Mouse (Mus musculus): ENCODE results near the gene Pter.
A peak's percentile ranks its signal among the peaks of the same experiment; 100 is the strongest.

The Pter gene

DNA sequence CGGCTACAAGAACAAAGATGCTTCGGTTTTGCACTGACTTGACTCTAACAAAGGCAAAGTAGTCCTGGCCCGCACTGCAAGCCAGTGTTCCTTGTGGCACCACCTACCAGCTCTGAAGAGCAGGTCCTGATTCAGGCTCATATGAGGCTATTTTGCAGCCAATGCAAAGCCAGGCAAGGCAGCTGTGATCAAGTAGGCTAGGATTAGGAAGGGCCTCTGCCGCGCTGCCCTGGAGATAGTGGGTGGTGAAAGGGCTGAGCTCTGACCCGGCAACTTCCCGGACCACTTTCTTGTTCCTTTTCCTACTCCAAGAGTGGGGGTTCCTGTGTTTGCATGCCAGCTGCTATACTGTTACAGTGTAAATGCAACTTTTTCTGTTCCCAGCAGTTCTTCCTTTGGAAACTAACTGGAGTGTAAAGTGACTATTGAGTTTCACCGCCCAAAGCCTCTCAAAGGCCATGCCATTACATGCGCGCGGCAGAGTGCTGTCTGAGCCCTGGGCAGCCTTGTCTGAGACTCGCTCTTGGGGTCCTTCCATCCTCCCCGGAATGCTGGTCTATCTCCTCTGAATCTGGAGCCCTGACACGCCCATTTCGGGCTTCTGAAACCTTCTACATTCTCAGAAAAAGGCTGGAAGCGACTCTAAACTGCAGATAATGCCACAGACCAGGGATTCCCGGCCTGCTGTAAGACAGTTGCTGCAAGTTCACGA is 85.6 kb downstream of the Pter start:
- DNase-seq, result peak; percentile 3

DNA sequence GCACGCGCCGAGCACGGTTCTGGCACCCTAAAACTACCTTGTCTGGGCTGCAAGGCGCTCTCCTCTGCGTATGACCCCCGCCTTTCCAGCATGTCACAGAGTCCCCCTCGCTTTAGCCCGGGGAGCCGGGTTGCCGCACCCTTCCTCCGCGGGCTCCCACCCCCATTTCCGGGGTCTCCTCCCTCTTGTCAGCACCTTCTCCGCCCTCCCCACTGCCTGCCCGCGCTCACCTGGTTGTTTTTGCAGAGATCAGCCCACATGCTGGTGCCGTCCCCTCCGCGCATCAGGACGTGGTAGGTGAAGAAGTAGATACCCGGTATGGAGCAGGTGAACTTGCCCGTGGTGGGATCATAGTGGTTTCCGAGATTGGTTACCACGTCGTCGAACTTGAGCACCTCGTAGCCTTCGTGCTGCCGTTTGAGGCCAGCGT is 86.2 kb downstream of the Pter start:
- DNase-seq, result peak; percentile 5

DNA sequence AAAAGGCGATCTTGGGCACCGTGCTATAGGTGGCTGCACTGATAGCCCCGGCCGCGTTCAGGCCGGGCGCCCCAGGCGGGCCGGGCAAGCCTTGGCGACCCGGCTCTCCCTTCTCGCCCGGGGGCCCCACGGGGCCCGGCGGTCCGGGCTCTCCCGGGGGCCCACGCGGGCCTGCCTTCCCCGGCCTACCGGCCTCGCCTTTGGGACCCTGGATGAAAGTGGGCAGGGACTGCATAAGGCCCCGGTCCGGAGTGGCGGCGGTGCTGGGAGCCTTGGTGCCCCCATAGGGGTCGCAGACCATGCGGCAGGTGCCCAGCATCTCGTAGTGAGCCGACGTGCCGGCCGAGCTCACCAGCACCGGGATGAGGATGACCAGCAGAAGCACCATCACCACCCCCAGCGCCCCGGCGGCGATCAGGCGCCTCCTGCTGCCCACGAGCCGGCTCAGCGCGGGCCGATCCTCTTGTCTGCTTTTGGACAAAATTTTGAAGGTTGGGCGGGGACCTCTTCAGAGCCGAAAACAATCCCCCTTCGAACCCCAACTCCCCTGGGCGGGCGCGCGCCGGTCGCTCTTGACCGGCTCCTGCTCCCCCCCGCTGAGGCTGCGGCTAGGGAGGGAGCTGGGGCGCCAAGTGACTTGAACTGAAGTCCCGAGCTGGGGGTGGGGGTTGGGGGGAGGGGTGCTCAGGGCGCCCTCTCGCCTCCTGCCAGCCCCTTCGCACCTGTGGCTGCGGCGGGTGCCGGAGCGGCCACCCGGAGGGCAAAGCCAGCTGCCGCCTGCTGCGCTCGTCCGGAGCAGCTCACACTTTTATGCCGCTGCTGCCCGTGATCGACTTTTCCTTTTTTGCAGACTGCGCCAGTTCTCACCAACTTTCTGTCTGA is 86.9 kb downstream of the Pter start:
- peak; percentile 51 for DNase-seq

DNA sequence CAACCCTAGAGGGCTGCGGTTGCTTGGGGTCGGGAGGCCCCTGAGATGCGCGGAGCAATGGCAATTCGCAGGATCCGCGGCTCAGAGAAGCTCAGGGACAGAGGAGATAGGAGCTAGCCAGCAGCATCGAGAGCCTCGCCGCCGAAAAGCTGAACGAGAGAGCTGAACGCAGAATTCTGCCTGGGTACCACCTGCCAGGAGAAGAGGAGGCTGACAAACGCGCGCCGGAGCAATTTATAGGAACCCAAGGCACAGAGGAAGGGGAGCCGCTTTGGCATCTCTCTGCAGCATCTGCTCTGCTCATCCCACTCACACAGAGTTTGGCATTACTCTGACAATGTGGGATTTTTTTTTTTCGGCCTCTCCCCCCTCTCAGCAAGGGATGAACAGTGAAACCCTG is 87.6 kb downstream of the Pter start, which contains the start of gene C1ql3:
C1ql3 (minus strand) TSS at position 335 of the 400 bp plus-strand sequence.
- DNase-seq, result peak; percentile 3

DNA sequence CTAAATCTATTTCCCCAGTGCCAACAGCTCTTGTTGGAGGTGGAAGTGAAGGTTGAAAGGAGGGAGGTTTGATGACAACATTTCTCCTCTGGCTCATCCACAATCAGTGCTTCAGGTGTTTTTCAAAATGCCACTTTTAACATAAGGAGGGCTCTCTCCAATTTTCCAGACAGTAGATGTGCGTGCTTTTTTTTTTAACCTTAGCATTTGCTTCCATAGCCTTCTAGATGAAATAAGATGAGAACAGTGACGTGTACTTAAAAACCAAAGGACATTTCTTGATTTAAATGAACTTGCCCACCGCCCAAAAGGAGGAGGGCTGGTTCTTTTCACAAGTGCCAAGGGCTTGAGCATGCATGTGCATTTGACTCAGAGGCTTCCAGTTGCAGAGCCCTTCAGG is 88.1 kb downstream of the Pter start:
- DNase-seq, result no peak

DNA sequence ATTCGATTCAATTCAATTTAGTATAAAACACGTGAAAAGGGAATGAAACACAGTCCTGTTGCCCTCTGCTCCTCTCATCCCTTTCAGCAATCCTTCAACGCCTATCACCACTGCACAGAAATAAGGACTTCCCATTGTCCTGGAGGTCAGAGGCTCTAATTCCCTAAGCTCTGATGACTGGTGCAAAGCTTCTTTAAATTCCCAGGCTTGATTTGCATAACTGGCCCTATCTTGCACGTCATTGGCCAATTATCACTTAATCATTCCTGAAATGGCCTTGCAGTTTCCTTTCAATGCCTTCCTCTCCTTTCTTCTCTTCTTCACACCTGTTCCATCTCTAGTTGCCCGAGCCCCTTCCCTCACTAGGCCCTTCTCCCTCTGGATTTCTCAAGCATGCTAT is 94.5 kb downstream of the Pter start:
- no peak for DNase-seq

DNA sequence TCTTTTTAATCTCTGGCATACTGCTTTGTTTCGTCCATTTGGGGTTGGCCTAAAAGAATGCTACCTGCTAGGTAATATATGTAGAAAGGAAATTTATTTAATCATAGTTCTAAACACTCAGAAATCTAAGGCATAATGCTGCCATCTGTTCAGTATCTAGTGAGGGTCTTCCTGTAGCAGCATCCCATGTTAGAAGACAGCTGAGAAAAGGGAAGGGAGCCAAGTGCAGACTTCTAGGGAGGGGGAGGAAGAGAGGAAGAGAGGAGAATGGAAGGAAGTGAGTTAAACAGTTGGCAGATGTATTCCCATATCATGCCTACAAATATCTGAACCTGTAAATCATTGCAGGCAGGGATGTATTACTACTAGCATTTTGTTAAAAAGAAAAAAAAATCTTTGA is 95.0 kb downstream of the Pter start:
- no peak for DNase-seq

DNA sequence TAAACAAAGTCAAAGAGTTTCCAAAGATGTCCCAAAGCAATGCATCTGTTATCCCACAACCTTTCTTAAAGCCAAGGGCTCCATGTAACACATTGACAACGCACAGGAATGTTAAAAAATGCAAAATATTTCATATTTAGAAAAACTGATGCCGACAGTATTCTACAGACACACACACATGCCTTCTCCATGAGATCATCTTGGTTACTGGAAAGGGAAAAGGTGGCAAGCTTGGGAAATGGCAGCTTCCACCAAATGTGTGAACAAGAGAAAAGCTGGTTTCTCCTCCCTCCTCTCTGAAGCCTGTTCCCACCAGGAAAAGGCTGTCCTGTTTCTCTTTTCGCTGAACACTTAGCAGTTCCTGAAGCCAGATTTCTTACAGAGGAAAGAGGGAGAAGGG is 114.9 kb downstream of the Pter start:
- DNase-seq, result no peak

DNA sequence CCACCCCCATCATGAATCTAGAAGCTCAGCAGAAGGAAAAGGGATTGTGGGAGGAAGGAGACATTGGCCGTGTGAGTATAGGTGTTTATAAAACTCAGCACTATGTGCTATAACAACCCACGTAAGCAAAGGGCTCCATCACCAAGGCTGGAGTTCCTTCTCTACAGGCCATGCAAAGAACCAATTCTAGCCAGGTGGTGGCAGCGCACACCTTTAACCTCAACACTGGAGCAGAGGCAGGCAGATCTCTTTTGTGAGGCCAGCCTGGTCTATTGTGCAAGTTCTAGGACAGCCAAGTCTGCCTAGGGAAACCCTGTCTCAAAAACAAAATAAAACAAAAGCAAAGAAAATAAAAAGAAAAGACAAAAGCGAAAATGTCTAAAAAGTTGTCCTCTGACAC is 115.9 kb downstream of the Pter start:
- DNase-seq, result no peak

DNA sequence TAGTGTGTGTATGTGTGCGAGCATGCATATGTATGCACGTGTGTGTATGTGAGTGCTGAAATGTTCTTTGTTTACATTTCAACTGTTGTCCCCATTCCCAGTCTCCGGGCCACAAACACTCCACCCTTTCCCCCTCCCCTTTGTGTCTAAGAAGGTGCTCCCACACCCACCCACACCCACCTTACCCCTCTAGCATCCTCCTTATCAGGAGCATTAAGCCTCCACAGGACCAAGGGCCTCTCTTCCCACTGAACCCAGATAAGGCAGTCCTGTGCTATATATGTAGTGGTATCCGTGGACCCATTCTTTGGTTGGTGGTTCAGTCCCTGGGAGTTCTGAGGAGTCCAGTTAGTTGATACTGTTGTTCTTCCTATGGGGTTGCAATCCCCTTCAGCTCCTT is 120.7 kb downstream of the Pter start:
- no peak for DNase-seq

DNA sequence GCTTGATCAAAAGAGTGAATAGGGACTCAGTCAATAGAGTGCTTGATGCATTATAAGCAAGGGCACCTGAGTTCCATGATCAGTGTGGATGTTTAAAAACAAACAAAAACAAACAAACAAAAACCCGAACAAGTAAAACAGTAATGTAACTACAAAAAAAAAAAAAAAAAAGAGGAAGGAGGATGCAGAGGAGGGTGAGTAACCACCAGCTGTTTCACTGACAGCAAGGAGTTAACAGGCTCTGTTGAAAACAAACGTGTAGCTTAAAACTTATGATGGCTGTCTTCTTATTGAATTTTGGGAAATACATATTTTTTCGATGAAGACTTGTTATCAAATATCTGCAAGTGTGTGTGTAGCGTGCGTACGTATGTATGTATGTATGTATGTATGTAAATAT is 124.8 kb downstream of the Pter start:
- DNase-seq, result no peak
